Mouse (Mus musculus): Measurements from ENCODE around the gene Ube2b. TPM values are rescaled to one million over a fixed set of nuclear protein-coding genes. Genes with fewer than 3 reads are reported as not detected.

Gene Ube2b
- total and polyA plus RNA-seq, 2 experiments from 2014 or later: 160 to 232 TPM

DNA sequence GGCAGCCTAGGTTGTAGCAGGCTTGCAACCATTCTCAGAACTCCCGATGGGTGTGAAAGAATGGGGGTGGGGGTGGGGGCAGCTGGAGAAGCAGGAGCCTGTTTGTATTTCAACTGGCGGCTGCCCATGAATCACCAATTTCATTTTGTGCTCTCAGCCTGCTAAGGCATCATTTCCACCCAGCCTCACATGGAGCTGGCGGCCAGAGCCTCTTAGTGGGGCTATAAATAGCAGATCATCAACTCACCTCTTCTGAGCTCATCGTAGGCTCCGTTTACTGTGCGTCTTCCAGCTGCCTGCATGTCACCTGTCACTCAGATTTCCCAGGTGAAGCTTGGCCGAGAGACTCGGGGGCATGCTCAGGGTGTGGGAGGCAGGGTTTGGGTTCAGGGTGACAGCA is 55.0 kb downstream of the Ube2b start:
- Histone ChIP-seq H3K4me1 (ENCODE audit: insufficient read depth, low read length) (peaks cover 11% of the 10 kb centered on the region; the same call in 1 of the 2 replicates), H3K4me2 (ENCODE audit: low read depth, low read length, poor library complexity, severe bottlenecking) (no peak overlapping the region), H3K27ac (ENCODE audit: low read depth, low read length) (peak overlapping the region; percentile 55), H3K9ac (replicated peaks; ENCODE audit: low read length, poor library complexity, severe bottlenecking) (no peak overlapping the region), H3K4me3 (ENCODE audit: low read depth, low read length) (no peak overlapping the region), H3K9me3 (ENCODE audit: low read length) (no peaks in the 10 kb centered on the region), H3K36me3 (ENCODE audit: insufficient read depth, low read length) (no peaks in the 10 kb centered on the region), H3K27me3 (ENCODE audit: insufficient read depth, low read length) (no peaks in the 10 kb centered on the region)
- no peak for TF ChIP-seq CTCF (IDR thresholded peaks at IDR 0.05)
- DNase-seq (ENCODE audit: low spot score) (peak; percentile 47), ATAC-seq (ENCODE audit: low FRiP score) (no peak)
- 42% methylated on average over 8 of the region's 8 CpGs for WGBS

DNA sequence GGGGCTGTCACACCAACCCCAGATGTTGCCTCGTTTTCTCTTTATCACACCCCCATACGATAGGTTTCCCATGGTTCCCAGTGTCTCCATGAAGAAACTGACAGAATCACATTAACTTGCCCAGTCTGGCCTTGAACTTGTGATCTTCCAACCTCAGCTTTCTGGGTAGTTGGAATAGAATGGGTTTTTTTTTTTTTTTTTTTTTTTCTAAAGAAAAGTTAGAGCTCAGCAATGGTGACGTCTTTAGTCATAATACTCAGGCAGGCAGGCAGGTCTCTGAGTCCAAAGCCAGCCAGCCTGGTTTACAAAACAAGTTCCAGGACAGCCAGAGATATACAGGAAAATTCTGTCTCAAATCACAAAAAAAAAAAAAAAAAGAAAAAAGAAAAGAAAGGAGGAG is 56.3 kb downstream of the Ube2b start:
- ATAC-seq (ENCODE audit: low FRiP score): no peak
- Histone ChIP-seq H3K27ac (ENCODE audit: low read depth, low read length) (no peak overlapping the region), H3K36me3 (ENCODE audit: insufficient read depth, low read length) (no peaks in the 10 kb centered on the region), H3K4me3 (ENCODE audit: low read depth, low read length) (no peak overlapping the region), H3K4me1 (ENCODE audit: insufficient read depth, low read length) (peaks cover 11% of the 10 kb centered on the region; the same call in 1 of the 2 replicates), H3K9ac (replicated peaks; ENCODE audit: low read length, poor library complexity, severe bottlenecking) (no peak overlapping the region), H3K9me3 (ENCODE audit: low read length) (no peaks in the 10 kb centered on the region), H3K4me2 (ENCODE audit: low read depth, low read length, poor library complexity, severe bottlenecking) (no peak overlapping the region), H3K27me3 (ENCODE audit: insufficient read depth, low read length) (no peaks in the 10 kb centered on the region)
- DNase-seq (ENCODE audit: low spot score): no peak
- TF ChIP-seq CTCF (IDR thresholded peaks at IDR 0.05): no peak
- WGBS: 78% methylated on average over 3 of the region's 3 CpGs

DNA sequence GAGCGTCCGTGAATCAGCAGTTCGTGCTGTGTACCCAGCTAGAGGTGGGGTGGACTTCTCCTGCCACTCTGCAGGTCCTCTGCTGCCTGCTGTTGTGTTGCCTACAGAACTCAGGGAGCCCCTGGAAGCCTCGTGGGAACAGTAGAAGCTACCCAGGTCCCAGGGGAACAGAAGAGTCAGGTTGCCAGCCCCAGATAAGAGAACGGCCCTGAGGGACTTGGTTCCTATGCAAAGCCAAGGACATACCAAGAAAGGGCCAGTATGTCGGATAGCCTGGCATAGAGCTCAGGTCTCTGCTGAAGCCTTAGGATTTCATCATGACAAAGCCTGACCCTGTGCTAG is 57.1 kb downstream of the Ube2b start:
- ATAC-seq (ENCODE audit: low FRiP score) (peak; percentile 34; the same call in 1 of the 2 replicates), DNase-seq (ENCODE audit: low spot score) (no peak)
- no peak overlapping the region for H3K27ac ChIP-seq (ENCODE audit: low read depth, low read length)

DNA sequence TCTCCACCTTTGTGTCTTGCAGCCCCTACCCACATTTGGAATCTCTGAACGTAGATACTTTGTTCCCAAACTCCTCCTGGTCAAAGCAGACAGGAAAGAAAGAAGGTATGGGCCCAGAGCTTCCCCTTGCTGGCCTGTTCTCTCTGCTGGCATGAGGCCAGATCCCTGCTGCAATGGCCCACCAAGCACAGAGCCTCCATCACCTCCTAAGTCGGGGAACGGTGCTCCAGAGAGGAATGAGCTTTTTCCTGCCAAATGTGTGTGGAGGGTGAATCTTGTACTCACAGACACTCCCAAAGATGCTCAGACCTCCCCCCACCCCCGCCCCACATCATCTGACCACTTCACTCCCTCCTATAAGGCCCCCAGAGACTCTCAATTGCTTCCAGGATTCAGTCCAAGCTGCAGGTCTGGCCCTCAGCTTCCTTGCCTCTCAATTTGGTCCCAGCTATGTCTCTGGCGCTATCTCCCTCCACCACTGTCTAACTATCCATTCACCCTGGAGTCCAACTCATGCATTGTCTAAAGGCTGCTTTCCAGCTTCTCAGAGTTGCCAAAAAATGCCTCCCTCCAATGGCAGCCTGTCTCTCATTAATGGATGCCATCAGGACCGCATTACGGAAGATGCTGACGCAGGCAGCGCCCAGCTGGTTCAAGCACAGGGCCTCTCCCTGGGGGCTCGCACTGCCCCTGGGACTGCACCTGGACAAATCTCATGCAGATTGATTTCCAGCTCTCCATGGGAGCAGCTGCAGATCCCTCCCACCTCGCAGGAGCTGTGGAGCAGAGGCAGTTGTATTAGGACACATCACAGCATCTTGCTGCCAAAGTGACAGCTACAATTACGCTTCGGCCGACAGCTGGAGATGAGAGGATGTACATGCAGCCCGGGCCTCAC is 57.7 kb downstream of the Ube2b start:
- no peak overlapping the region for H3K9ac ChIP-seq (replicated peaks; ENCODE audit: low read length, poor library complexity, severe bottlenecking)
- no peaks in the 10 kb centered on the region for H3K27me3 ChIP-seq (ENCODE audit: insufficient read depth, low read length)
- DNase-seq (ENCODE audit: low spot score) (peak; percentile 50), ATAC-seq (ENCODE audit: low FRiP score) (peak; percentile 20; the same call in 1 of the 2 replicates)
- H3K9me3 ChIP-seq (ENCODE audit: low read length): no peaks in the 10 kb centered on the region
- TF ChIP-seq CTCF (IDR thresholded peaks at IDR 0.05): no peak
- WGBS: 53% methylated on average over 15 of the region's 15 CpGs
- peaks cover 11% of the 10 kb centered on the region; the same call in 1 of the 2 replicates for H3K4me1 ChIP-seq (ENCODE audit: insufficient read depth, low read length)
- H3K27ac ChIP-seq (ENCODE audit: low read depth, low read length): 0 out of 2 replicates have a peak overlapping the region, but pooled peaks have one; percentile 32
- H3K36me3 ChIP-seq (ENCODE audit: insufficient read depth, low read length): no peaks in the 10 kb centered on the region
- H3K4me3 ChIP-seq (ENCODE audit: low read depth, low read length): no peak overlapping the region
- no peak overlapping the region for H3K4me2 ChIP-seq (ENCODE audit: low read depth, low read length, poor library complexity, severe bottlenecking)

More for the DNA sequence above, 57.1 kb downstream of the Ube2b start:
- TF ChIP-seq CTCF (IDR thresholded peaks at IDR 0.05): no peak
- 47% methylated on average over 6 of the region's 6 CpGs for WGBS
- Histone ChIP-seq H3K9me3 (ENCODE audit: low read length) (no peaks in the 10 kb centered on the region), H3K9ac (replicated peaks; ENCODE audit: low read length, poor library complexity, severe bottlenecking) (0 out of 2 replicates have a peak overlapping the region, but pooled peaks have one; percentile 4), H3K36me3 (ENCODE audit: insufficient read depth, low read length) (no peaks in the 10 kb centered on the region), H3K4me1 (ENCODE audit: insufficient read depth, low read length) (peaks cover 11% of the 10 kb centered on the region; the same call in 1 of the 2 replicates), H3K4me2 (ENCODE audit: low read depth, low read length, poor library complexity, severe bottlenecking) (no peak overlapping the region), H3K4me3 (ENCODE audit: low read depth, low read length) (no peak overlapping the region), H3K27me3 (ENCODE audit: insufficient read depth, low read length) (no peaks in the 10 kb centered on the region)

DNA sequence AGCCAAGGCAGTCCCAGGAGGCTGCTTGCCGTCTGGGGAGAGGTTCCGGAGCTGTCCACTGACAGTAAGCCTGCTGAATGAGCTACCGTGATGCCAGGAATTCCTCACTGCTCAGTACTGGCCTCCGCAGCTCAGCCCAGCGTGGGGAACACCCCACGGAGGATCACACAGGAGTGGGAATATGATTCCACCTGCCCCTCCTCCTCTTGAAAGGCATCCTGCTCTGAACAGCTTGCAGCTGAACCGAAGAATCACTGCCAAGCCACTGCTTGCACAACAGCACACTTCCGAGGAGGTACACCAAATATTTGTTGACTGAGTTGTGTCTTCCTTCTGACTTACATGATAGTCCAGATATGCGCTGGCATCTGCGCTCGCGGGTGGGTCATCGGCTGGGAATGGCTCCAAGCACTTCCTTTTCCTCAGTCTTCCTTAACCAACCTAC is 60.0 kb downstream of the Ube2b start:
- 73% methylated on average over 13 of the region's 13 CpGs for WGBS
- no peaks in the 10 kb centered on the region for H3K27me3 ChIP-seq (ENCODE audit: insufficient read depth, low read length)
- H3K36me3 ChIP-seq (ENCODE audit: insufficient read depth, low read length): no peaks in the 10 kb centered on the region
- TF ChIP-seq CTCF (IDR thresholded peaks at IDR 0.05): no peak
- H3K4me1 ChIP-seq (ENCODE audit: insufficient read depth, low read length): peaks cover 11% of the 10 kb centered on the region; the same call in 1 of the 2 replicates
- no peak for DNase-seq (ENCODE audit: low spot score)
- no peak overlapping the region for H3K27ac ChIP-seq (ENCODE audit: low read depth, low read length)
- ATAC-seq (ENCODE audit: low FRiP score): no peak
- H3K9me3 ChIP-seq (ENCODE audit: low read length): no peaks in the 10 kb centered on the region
- no peak overlapping the region for H3K4me2 ChIP-seq (ENCODE audit: low read depth, low read length, poor library complexity, severe bottlenecking)
- no peak overlapping the region for H3K4me3 ChIP-seq (ENCODE audit: low read depth, low read length)
- H3K9ac ChIP-seq (replicated peaks; ENCODE audit: low read length, poor library complexity, severe bottlenecking): no peak overlapping the region

DNA sequence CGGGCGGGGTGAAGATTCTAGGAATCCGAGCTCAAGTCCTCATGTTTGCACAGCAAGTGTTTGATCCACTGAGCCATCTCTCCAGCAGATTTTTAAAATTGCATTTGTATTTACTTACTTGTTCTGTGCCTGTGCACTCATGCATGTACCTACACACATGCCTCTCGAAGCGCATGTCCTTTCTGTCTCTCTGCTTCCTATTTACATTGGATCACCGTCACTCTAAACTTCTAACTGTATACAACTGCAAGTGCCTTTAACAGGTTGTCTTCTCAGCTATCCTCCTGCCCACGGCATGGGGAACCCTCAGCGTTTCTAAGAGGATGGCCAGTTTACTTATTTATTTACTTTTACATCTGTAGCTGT is 61.0 kb downstream of the Ube2b start:
- peaks cover 11% of the 10 kb centered on the region; the same call in 1 of the 2 replicates for H3K4me1 ChIP-seq (ENCODE audit: insufficient read depth, low read length)
- DNase-seq (ENCODE audit: low spot score): no peak
- H3K4me3 ChIP-seq (ENCODE audit: low read depth, low read length): no peak overlapping the region
- TF ChIP-seq CTCF (IDR thresholded peaks at IDR 0.05): no peak
- H3K36me3 ChIP-seq (ENCODE audit: insufficient read depth, low read length): no peaks in the 10 kb centered on the region
- no peak overlapping the region for H3K27ac ChIP-seq (ENCODE audit: low read depth, low read length)
- ATAC-seq (ENCODE audit: low FRiP score): no peak
- no peaks in the 10 kb centered on the region for H3K9me3 ChIP-seq (ENCODE audit: low read length)
- WGBS: 76% methylated on average over 8 of the region's 8 CpGs
- H3K9ac ChIP-seq (replicated peaks; ENCODE audit: low read length, poor library complexity, severe bottlenecking): no peak overlapping the region
- H3K4me2 ChIP-seq (ENCODE audit: low read depth, low read length, poor library complexity, severe bottlenecking): no peak overlapping the region
- H3K27me3 ChIP-seq (ENCODE audit: insufficient read depth, low read length): no peaks in the 10 kb centered on the region

Measured in midbrain, postnatal 0 days (tissue).